Mouse (Mus musculus) right cerebral cortex, postnatal 4 days (tissue): ENCODE measurements at regions not wholly inside any gene's neighbourhood (a gene's known extent, or its start where the extent isn't known, plus 50 kb on each side); places are given as distances from the start of the nearest gene placed in this dataset.

Source experiments
- DNase-seq: peaks from one replicate; pipeline ENCODE4 v3.0.0-alpha.2; 2022

DNA sequence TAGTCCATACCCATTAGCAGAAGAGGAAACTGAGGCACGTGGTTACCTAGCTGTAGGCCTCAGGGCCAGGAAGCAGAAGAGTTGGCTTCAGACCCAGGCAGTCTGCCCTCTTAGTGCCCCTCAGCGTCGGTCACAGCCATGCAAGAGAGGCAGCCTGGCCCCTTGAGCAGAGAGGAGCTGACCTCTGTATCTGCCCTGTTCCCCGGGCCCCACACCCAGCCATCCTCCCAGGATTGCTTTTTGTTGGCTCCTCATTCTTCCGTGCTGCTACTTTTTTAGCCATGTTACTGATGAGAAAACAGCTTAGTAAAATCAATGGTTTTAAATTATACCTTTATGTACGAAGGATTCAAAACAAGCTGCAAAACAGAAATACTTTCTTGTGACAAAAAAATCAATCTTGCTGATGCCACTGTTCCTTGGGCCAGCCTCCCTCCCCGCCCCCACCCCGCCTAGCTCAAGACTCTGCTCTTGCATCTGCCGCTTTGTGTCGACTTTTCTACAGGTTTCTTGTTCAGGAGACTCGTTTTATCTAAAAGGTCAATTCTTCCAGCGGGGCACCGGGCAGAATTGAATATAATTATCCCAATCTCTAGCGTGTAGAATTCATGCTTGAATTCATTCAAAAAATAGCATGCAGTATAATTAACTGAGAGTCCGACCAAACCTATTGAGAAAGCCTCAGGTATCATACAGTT is 70.8 kb downstream of the Sall1 start:
- DNase-seq: no peak

DNA sequence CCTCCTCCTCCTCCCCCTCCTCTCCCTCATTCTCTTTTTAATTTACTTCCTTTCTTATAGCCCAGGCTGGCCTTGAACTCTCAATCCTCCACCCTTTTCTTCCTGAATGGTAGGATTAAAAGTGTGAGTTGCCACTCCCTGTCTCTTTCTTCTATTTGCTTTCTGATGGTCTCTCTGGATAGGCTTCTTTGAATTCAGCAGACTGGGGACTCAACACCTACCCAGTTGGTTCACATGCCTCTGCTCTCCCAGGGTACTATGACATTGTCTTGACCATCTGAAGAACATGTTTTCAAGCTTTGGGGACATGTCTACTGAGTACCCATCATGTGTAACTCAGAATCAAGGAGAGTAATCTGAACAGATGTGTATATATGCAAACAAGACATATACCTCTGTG is 85.1 kb downstream of the Sall1 start:
- no peak for DNase-seq

DNA sequence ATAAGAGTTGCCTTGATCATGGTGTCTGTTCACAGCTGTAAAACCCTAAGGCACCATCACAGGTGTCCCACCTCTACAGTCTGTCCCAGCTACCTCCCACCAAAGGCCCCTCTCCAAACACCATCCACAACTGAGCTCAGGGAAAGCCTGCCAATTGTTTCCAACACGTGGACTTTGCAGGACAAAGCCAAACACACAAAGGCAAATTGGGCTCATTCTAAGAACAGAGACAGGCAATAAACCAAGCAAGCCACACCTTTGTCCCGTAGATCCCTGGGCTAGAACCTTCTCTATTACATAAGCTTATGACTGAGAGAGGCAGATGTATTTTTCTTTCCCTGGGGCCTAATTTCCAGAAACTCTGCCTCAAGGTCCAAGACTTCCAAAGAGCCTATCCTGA is 90.8 kb downstream of the Sall1 start:
- DNase-seq: no peak

DNA sequence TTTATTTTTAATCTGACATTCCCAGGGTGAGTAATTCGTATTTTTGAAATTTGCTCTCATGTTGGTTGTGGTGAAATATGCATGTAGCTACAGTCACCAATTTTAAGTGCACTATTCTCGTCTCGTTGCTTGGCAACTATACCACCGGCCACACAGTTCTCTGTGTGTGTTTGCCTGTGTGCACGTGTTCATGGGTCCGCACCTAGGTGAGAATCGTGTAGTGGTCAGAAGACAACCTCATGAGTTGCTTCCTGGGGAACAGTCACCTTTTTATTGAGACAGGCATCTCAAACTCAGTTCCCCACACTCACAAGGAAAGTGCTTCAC is 92.2 kb downstream of the Sall1 start:
- no peak for DNase-seq

DNA sequence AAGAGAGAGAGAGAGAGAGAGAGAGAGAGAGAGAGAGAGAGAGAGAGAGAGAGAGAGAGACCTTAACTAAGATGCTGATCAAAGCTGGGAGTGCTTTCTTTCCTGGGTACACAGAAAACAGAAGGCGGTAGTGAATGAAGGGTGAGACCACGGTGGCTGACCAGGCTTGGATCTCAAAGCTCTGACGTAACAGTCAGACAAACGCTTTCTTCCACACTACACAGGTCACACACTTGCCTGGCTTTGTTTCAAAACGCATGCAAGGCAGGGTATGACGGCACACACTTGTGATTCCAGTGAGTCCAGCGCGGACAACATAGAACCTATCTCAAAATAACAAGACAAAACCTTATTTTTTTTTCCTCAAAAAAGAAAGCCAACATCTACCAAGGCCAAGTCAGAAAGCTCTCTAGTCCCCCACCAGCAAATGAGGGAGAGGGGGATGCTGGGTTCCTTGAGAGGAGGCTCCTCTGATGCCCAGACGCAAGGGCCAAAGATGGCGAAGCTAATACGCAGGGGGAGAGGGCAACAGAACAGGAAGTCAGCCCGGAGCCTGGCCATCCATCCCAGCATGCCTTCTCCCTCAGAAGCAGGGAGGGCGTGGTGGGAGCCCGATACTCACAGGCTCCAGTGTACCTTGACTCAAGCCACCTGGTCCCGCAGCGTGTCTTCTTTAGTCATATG is 92.7 kb downstream of the Sall1 start:
- no peak for DNase-seq

DNA sequence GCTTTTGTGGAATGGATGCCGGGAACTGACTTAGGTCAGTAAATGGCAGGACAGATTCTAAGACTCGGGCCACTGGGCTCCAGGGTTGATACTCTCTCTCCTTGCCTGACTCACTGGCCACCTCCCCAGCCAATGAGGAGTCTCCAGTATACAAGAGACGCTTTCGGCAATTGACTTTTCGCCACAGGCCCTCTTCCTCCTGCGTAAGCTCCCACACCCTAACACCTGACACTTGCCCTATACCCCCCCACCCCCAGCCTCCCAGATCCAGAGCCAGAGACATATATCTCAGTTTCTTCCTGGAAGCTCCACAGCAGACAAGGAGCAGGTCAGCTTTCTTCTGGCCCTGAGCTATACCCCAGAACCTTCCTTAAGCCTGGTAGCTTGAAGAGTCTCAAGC is 94.0 kb downstream of the Sall1 start:
- no peak for DNase-seq

DNA sequence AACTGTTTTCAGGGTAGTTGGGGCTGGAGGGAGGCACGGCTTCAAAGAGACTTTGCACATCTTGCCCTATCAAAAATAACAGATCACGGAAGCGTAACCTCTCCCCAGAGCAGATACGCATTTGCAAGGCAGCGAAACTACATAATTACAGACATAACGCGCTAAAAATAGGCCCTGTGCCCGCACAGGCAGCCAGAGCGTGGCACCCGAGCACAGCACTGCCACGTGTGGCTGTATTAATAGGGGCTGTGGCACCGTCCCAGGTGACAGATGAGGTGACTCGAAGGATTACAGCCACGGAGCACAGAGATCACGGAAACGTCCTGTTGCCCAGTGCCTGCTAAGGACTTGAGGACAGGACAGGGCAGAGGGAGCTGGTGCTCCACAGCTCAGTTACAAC is 95.0 kb downstream of the Sall1 start:
- no peak for DNase-seq

DNA sequence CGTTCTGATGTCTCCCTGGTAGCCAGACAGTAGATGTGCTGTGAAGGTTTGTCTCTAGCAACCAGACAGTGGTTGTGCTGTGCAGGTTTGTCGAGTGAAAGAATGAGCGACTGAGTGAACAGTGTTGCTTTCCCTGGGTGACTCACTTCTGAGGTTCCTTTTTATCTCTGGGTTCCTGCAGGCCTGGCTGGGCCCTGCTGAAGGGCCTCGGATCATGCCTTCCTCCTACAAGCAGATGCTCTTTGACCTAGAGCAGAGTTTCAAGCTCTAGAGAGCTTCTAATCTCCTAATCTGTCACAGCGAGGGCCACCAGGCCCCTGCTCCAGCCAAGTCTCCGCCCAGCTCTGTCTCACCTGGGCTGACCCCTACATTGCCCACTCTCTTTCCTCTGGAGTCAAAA is 95.6 kb downstream of the Sall1 start:
- DNase-seq: no peak

DNA sequence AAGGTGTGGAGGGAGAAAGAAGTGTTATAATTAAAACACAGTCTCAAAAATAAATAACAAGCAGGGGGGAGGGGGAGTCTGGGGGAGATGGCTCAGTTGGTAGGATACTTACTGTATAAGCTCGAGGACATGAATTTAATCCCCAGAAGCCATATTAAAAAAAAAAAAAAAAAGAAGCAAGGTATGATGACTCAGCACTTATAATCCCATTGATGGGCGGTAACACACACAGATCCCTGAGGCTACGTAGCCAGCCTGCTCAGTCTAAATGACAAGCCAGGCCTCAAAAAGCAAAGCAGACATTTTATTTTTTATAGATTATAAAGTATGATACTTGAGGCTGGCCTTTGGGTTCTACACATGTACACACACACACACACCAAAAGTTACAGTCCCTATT is 96.6 kb downstream of the Sall1 start:
- DNase-seq: no peak

DNA sequence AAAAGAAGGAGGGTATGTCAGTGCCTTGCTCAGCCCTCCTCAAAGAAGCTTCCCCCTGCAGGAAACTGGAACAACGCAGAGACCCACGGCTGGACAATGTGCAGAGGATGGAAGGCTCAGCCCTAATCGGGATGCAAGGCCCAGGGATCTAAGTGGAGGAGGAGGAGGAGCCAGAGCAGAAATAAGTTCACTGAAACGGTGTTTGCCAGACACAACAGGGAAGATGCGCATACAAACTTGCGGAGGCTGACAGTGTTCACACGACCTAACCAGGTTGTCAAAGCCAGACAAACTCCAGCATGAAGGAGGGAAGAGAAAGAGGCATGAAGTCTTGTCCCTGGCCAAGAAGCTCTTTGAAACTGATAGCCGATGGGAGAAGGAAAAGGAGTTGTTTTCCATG is 98.3 kb downstream of the Sall1 start:
- DNase-seq: no peak

DNA sequence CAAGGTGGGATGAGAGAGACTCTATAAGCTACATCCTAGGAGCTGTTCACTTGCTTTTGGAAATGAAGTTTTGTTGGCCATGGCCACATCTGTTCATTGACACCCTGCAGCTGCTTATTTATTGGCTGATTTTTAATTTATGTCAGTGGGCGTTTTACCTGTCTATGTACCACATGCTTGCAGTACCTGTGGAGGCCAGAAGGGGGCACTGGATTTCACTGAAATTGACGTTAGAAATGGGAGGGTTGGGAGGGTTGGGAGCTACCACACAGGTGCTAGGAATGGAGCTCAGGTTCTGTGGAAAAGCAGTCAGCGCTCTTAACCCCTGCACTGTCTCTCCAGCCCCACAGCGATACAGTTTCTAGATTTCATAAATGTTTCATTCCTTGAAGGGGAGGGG is 99.9 kb downstream of the Sall1 start:
- DNase-seq: peak; percentile 20

DNA sequence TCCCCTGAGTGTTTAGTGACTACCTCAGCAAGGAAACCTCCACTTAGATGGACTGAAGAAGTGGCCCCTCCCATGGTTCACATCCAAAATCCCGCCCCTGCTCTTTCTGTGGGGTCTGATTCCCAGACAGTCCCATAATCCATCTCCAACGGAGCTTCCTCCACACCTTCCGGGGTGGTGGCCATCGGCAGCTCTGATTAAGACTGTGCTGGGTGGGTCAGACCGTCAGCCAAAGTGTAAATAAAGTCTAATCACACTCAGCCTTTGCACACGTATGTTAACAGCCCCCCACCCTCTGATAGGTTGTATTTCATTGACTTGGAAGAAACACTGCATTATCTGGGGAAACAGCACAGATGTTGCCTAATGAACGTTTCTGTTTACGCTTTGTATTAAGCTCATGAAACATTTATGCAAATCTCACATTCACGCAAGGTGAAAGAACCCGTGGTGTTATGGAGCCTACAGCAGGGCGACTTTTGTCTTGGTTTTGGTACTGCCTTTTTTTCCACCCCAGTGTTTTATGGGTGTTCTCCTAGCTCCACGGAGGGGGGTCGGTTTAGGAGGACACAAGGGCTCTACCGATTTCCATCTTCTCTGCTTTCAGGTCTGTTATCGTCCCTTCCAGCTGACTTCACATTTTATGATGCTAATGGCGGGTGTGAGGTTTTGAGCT is 104.8 kb downstream of the Sall1 start:
- no peak for DNase-seq

DNA sequence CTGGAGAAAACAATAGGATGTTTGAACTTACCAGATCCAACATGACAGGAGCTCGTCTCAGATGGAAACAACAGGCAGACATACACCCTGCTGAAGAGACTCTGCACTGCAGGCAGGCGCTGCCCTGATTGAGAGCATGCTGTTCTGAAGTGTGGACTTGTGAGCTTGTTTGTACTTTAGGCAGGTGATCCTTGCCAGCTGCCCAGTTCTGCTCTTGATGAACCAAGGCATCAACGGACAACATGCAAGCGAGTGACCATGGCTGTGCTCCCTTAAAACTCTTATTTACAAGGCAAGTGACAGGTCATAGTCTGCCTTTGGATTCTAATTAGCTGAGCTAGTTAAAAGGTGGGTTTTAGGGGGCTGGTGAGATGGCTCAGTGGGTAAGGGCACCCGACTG is 109.3 kb downstream of the Sall1 start:
- no peak for DNase-seq

DNA sequence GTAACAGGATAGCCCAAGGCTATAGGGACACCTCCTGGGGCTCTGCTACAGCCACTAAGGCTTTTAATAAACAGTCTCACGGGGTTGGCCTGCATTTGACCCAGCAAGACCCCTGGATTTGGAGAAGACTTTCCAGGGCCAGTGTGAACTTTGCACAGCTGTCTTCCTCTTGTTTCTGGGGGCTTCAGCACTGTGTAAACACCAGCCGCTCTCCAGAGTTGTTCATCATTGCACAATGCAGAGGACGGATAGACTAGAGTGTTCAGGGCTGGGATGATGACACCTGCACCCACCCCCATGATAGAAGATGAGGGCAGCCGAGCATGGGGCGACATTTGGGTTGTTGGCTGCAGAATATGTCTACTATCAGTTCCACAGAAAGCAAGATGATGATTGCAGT is 112.9 kb downstream of the Sall1 start:
- no peak for DNase-seq

DNA sequence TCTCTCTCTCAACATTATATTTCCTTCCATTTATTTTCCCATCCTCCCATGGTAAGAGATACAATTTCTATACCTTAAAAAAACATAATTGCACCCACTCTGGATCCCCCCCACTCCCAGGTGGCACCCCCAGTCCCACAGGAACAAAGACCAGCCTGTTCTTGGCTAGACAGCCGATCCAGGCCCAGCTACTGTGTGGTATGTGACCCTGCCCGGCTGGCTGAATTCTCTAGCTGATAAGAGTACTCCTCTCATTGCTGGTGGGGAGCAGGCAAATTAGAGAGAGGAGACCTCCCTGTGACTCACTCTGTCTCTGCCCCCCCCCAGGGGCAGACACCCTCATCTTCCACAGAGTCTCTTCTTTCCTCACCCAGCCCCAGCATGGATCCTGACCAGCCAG is 113.6 kb downstream of the Sall1 start:
- no peak for DNase-seq

DNA sequence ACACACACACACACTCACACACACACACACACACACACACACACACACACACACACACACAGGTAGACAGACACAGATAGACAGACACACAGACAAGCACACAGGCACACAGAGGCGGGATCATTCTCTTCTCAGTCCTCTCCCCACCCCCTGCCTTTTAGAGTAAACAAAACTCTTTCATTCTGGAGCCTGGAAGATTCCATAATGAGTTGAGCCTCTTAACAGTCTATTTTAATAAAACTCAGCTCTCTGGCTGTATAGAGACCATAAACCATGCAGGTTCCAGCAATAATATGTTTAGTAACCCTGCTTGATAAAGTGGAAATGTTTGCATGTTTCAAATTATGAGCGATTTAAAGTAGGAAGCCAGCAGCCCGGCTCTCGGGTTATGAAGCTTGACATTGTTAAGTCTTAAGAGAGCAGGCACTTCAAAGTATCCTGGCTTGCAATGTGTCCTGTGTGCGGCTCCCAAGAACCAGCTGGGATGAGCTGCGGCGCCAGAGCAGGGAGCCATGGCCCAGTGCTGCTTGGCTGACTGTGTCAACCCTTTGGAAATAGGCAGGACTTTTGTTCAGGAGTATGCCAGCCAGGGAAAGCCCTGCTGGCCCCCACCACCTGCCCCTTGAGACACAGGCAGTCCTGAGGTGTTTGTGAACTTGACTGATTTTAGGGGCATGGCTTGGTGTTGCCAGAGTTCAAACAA is 115.1 kb downstream of the Sall1 start:
- DNase-seq: no peak

DNA sequence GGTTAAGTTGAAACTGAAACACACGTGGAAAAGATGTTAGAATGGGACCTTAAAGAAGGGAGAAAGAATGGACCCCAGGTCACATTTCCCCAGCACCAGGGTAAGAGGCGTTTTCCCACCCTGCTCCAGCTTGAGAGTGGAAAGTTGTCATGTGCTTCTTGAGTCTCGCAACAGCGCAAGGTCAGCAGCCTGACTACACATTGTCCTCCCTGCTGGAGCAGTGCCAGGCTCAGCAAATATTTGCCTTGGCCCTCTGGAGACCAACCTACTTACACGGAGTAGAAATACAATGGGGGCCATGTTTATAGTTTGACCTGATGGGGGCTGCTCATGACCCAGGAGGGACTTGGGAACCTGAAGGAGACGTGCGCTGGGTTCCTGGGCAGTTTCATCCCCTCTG is 121.1 kb downstream of the Sall1 start:
- DNase-seq: no peak

DNA sequence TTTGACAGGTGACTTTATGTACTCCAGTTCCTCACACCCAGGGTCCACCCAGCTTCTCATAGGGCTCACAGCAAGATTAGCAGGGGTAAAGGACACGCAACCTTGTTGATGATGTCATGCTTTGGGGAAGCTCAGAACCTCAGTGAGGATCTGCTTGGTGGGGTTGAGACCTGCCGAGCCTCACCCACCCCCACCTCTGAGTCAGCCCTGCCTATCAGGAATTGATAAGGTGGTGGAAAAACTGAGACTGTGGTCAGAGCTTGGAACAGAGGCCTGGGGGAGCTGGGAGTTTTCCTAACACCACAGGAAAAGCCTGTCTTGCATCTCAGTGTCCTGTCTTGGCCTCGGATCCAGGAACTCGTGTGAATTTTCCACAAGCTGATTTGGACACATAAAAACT is 122.0 kb downstream of the Sall1 start:
- DNase-seq: no peak

DNA sequence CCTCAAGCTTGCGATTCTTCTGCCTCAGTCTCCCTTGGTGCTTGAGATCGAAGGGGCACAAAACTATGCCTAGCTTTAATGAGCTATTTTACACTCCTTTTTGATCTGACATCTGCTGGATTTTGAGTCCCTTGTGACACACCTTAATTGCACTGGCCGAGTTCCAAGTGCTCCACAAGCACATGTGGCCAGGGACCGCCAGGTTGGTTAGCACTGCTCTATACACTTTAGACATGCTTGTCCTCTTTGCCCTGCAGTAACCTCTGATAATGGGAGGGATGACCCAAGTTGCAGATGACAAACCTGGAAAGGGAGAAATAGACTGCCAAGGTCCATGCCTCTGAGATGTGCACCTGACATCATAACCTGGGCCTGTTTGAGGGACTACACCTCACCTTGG is 124.7 kb downstream of the Sall1 start:
- no peak for DNase-seq

DNA sequence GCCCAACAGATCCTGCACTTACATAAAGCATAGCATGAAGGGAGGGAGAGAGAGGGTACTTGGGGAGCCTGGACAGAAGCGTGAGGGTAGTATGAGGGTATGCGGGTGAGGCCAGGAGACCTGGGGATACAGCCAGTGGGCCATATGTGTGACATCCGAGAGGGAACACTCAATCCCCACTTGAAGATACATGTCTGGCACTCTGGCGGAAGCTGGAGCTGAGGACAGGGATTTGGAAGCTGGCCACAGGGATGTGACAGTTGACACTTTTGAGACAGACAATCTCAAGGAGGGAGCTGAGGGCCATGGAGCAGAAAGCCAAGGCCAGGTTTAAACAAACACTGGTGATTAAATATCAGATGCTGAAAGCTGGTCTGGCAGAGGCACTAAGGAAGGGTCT is 127.9 kb downstream of the Sall1 start:
- DNase-seq: no peak

DNA sequence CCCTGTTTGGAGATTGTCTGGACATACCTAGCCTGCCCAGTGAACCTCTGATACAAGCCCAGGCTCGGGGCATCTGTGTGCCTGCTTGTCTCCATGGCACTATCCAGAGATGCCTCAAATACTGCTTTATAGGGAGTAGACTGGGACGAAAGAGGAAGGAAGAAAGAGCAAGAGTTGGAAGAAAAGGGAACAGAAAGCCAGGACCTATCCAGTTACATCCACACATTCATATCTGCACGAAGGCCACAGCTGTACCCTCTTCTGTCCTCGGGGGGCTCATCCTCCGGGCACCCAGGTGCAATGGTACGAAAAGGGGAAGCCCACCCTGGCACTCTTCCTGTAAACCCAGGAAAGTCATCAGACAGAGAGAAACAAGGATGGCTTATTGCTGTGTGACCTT is 129.3 kb downstream of the Sall1 start:
- no peak for DNase-seq

DNA sequence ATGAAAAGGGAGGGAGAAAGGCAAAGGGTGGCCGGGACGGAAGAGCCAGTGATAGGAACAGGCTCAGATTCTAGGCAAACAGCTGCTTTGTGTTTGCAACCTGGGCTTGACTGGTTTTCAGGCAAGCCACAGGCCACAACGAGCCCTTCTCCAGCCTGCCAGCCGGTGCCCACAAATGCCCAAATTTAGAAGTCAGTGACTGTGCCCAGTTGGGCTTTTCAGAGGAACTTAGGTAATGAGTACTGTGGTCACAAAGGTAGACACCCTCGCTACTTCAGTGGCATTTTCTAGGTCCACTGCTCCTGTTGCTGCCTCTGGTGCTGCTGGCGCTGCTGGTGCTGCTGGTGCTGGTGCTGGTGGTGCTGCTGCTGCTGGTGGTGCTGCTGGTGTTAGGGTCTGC is 129.8 kb downstream of the Sall1 start:
- DNase-seq: no peak

DNA sequence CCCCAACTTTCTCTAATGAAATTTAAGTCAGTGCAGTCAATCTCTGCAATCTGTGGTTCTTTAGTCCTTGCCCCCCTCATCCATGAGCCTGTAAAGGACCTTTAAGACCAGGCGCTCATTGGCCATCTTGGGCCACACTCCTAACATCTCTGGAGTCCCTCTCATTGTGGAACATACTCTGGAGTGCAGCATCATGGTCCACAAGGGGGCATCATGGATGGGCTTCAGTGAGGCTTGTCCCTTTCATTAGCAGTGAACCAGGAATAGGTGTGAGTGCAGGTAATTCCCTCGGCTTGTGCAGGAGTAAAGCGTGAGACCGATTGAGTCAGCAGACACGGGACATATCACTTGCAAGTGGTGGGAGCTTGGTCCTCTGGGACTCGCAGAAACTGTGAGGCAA is 137.7 kb downstream of the Sall1 start:
- no peak for DNase-seq

DNA sequence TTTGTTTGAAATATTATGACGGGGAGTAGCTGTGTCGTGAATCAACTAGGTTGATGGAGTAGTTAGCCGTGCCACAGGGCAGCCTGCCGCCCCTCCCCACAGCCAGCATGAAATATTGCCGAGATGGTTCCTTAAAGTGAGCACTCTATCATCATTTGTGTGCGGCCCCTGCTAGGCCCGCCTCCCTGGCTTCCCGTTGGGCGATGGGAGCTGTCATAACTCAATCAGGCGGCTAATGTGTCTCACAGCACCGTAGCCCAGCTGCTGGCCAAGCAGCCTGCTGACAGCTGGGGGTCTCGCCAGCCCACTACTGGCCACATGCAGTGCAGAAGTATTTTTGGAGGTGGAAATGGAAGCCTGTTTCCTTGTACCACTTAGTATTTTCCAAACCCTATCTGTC is 140.9 kb downstream of the Sall1 start:
- no peak for DNase-seq
